ENCODE assay signal across 8 mouse cellular contexts in genomic region chr4:62624679-62625450, GRCm38 (mm10).
DNase-seq lines count a peak whose midpoint lies in the region; ATAC-seq lines count a peak whose summit lies in the region.

No protein-coding gene starts in this region.

- H3K4me3 ChIP-seq in forebrain, embryonic 15.5 days, result no peak overlapping the region
- H3K4me3 ChIP-seq in limb, embryonic 10.5 days, result no peak overlapping the region
- no peak overlapping the region for H3K4me3 ChIP-seq in stomach, embryonic 15.5 days (replicated peaks)

- H3K27me3 ChIP-seq in forebrain, embryonic 15.5 days, result no peaks in the 10 kb centered on the region
- H3K27me3 ChIP-seq in limb, embryonic 10.5 days (ENCODE audit: low read depth, poor library complexity, severe bottlenecking), result no peaks in the 10 kb centered on the region
- H3K27me3 ChIP-seq in stomach, embryonic 15.5 days (replicated peaks), result no peaks in the 10 kb centered on the region

- H3K4me1 ChIP-seq in forebrain, embryonic 15.5 days, result peaks cover 27% of the 10 kb centered on the region
- peaks cover 82% of the 10 kb centered on the region for H3K4me1 ChIP-seq in limb, embryonic 10.5 days
- H3K4me1 ChIP-seq in stomach, embryonic 15.5 days, result peaks cover 52% of the 10 kb centered on the region

- H3K36me3 ChIP-seq in forebrain, embryonic 15.5 days, result no peaks in the 10 kb centered on the region
- no peaks in the 10 kb centered on the region for H3K36me3 ChIP-seq in limb, embryonic 10.5 days
- H3K36me3 ChIP-seq in stomach, embryonic 15.5 days, result no peaks in the 10 kb centered on the region

- no peak overlapping the region for H3K9ac ChIP-seq in forebrain, embryonic 15.5 days (replicated peaks)
- no peak overlapping the region for H3K9ac ChIP-seq in stomach, embryonic 15.5 days

- peak; percentile 51 for ATAC-seq in forebrain, embryonic 15.5 days (replicated peaks)
- ATAC-seq in stomach, embryonic 15.5 days (ENCODE audit: insufficient read depth, low FRiP score, low read depth), result no peak

- H3K9me3 ChIP-seq in forebrain, embryonic 15.5 days, result no peaks in the 10 kb centered on the region
- H3K9me3 ChIP-seq in limb, embryonic 10.5 days (replicated peaks), result no peaks in the 10 kb centered on the region
- H3K9me3 ChIP-seq in stomach, embryonic 15.5 days, result no peaks in the 10 kb centered on the region

- no peak overlapping the region for H3K4me2 ChIP-seq in forebrain, embryonic 15.5 days (replicated peaks)
- H3K4me2 ChIP-seq in stomach, embryonic 15.5 days, result no peak overlapping the region

- H3K27ac ChIP-seq in forebrain, embryonic 15.5 days (replicated peaks), result peak overlapping the region; percentile 64
- H3K27ac ChIP-seq in limb, embryonic 10.5 days, result peak overlapping the region; percentile 87
- H3K27ac ChIP-seq in stomach, embryonic 15.5 days, result peak overlapping the region; percentile 14; the same call in 1 of the 2 replicates

- WGBS in forebrain, embryonic 15.5 days, result 22% methylated on average over 15 of the region's 15 CpGs
- 52% methylated on average over 15 of the region's 15 CpGs for WGBS in limb, embryonic 10.5 days
- WGBS in stomach, embryonic 15.5 days, result 56% methylated on average over 15 of the region's 15 CpGs

- peak; percentile 42 for DNase-seq in retina, embryonic 14.5 days (ENCODE audit: low spot score)
- no peak for DNase-seq in retina, postnatal 1 day
- peak; percentile 62 for DNase-seq in limb, embryonic 10.5 days (ENCODE audit: low spot score)
- DNase-seq in testis, postnatal 10 days (ENCODE audit: low spot score), result no peak
- no peak for DNase-seq in spleen, postnatal 4 days (ENCODE audit: low spot score in 2 of 2)
- DNase-seq in ovary, postnatal 36 days (ENCODE audit: low spot score), result no peak

Comparison
In these comparisons a context has a peak if more than half of its experiments do, and no peak if none do; other contexts are left out.
1. DNase-seq: peak in retina, embryonic 14.5 days (single experiment) and limb, embryonic 10.5 days (single experiment); none in retina, postnatal 1 day (single experiment), testis, postnatal 10 days (single experiment), spleen, postnatal 4 days (0 of 2) and ovary, postnatal 36 days (single experiment).
2. H3K27ac ChIP-seq: peak in every context shown above with its lines; median percentile 87 in limb, embryonic 10.5 days; 64 in forebrain, embryonic 15.5 days; 14 in stomach, embryonic 15.5 days.